Mouse (Mus musculus) adrenal gland, adult (tissue): Measurements from ENCODE around the gene Gprc5b.
A peak's percentile ranks its signal among the peaks of the same experiment; 100 is the strongest.

ENCODE experiments used
- DNase-seq, 2 experiments: peaks; one replicate each; pipeline ENCODE4 v3.0.0; 2022 to 2023; ENCODE audit warnings: low spot score in 1 of 2; ENCODE audit not compliant: inconsistent age in 2 of 2

Gene Gprc5b

GRCm38 (mm10) chr7:118995007-118995406, at the start of gene Gprc5b:
Gprc5b (minus strand) TSS chr7:118995211.
- peak; percentile 93 to 95 for DNase-seq

- no peak for DNase-seq
Observed at GRCm38 (mm10) chr7:119041502-119041901, 46.5 kb upstream of the Gprc5b start.

GRCm38 (mm10) chr7:119037581-119037980, 42.6 kb upstream of the Gprc5b start:
- DNase-seq, result no peak

- no peak for DNase-seq
Observed at GRCm38 (mm10) chr7:119034243-119034961, 39.4 kb upstream of the Gprc5b start.

GRCm38 (mm10) chr7:119023394-119023921, 28.4 kb upstream of the Gprc5b start:
- peak; percentile 64 to 86 for DNase-seq

DNA sequence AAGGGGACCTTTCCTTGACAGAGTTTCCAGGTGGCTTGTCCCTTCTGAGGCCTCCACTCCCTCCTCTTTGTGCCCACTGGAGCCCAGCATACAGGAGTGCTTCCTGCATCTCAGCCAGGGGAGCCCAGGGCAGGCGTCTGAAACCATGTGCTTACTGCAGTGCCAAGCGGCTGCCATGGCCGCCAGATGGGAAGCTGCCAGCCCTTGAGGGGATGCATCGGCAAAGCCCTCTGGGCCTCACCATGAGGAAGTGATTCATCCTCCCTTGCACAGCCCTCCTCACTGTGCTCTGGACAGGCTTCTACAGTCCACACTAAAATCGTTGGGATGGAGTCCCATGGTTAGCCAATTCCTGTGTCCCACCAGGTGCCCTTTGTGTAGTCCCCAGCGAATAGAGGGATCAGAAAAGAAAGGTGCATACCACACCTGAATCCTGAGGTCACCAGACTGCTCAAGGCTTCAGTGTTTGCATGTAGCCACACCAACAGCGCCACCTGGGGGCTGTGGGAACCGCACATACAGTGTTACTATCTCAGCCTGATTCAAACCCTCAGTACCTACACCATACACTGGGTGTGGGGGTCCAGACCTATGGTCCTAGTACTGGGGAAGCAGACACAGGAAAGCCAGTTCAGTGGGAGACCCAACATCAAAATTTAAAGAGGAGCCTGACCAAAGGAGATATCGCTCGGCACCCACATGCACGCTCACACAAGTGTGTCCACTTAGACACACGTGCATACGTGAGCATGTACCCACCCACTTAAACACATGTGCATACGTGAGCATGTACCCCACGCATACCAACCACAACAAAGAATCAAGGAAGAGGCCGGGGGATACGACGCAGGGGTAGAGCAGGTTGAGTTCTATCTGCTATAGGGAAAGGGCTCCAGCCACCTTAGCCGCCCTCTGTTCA, 27.5 kb upstream of the Gprc5b start:
- DNase-seq, result peak; percentile 44 to 71

GRCm38 (mm10) chr7:119019537-119019936, 24.5 kb upstream of the Gprc5b start:
- DNase-seq, result peak; percentile 59 to 78

DNA sequence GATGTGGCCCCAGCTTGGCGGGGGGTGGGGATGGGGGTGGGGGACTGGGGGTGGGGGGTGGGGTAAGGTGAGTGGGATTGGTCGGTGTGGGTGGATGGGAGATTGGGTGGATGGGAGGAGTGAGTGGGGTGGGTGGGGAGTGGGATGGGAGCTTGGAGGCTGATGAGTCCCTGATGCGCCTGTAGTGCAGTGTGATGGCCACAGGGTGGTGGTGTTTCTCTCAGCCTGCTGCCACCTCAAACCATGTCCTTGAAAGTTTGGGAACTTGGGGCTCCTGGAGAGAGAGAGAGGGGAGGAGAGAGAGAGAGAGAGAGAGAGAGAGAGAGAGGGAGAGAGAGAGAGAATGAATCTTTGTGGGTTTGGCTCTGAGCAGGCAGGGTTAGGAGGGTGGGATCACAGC, 20.7 kb upstream of the Gprc5b start:
- DNase-seq, result peak; percentile 30 to 64

DNA sequence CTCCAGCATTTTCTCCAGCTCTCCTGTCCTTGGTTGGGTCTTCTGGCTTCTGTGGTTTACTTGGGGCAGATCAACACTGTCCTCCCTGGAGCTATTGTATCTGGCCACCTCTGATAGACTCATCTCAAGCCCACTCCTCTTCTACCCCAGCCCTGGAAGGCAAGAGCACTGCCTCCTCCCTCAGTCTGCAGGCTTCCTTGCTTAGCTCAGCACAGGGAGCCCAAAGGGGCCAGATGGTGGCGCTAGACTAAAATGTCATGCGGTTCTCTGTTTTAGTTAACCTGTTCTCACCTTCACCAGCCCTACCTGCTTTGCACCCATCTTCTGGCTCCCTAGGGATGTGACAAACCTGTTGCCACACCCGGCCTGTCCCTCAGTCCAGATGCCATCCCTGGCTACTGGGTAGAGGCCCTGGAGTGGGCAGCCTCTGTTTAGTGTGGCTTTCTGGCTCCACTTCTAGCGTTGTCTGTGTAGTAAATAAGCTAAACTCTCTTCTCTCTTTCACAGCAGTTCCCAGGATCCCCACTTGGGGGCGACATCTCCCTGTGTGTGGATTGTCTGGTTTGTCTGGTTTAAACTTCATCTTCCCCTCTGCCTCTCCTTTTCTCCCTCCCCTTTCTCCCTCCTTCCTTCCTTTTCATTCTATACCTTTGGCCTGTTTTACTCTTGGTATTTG, 16.0 kb upstream of the Gprc5b start:
- DNase-seq, result peak; percentile 62 to 91

DNA sequence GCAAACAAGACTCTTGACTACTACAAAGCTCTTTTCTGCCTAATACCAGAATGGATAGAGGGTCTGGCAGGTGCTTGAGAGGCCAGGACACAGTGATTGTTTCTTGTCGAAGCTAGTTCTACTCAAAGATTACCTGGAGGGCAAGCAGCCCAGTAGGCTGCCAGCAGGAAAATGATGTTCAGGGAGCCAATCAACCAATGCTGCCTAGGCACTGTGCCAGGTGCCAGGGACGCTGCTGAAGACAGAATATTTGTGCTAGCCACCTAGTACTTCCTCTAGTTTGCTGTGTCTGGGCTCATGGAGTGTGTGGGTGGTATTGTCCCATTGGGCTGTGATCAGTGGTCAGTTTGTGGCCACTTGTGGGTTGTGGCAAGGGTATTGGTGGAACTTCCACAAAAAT, 7.5 kb upstream of the Gprc5b start:
- no peak for DNase-seq

GRCm38 (mm10) chr7:119001965-119002364, 7.0 kb upstream of the Gprc5b start:
- DNase-seq, result peak in 1 of 2 experiments; percentile 35

GRCm38 (mm10) chr7:118999857-119000256, 4.8 kb upstream of the Gprc5b start:
- no peak for DNase-seq

GRCm38 (mm10) chr7:118996137-118996837, 1.3 kb upstream of the Gprc5b start:
- peak; percentile 85 to 96 for DNase-seq

DNA sequence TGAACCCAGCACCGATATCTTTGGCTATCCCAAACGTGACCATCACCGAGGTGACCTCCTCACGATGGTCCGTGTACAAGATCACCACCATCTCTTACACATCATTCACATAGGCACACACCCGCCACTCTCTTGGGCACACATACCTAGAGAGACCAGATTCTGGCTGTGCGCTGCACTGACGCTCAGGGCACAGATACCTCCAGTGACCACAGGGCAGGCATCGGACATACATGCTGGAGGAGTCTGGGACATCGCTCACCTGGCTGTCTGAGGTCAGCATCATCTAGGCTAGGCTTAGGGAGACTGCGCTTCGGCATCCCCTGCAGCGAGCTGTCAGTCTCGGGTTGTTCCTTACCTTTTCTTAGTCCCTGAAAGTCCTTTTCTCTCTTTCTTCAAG, 660 bp upstream of the Gprc5b start:
- no peak for DNase-seq

GRCm38 (mm10) chr7:118994231-118994842, 674 bp downstream of the Gprc5b start:
- peak; percentile 59 to 85 for DNase-seq

- DNase-seq, result peak; percentile 53 to 83
Observed at GRCm38 (mm10) chr7:118993597-118994230, 1.3 kb downstream of the Gprc5b start.

DNA sequence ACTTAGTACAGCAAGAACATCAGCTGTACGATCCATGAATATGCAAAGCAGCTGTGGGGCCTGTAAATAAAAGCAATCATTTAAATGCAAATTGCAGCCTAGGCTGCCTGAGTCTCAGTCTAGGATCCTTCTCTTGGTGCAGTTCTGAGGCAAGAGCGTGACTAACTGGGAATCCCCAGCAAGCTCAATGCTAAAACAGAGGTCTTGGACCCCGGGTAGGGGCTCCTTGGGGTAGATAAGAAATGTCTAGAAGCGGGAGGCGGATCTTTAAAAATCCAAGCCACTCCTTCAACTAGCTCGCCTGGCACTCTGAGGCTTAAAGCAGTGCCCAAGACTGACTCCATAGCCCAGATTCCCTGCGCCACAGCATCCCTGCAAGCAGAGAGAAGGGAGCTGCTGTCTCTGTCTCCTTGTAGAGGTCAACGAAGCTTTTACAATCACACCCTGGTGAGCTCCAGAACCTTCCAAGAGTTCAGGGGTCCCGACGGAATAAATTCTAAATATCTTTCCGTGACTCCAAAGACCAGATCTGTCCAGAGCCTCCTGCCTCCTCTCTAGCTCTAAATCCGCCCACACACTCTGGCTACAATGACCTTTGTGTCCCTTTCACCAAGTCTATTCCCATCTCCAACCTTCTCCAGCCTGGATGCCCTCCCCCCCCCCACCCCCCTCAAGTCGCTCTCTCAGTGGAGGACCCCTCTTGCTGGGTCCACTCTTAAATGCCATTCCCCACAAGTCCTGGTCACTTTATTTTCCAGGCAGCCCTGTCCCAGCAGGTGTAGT, 2.2 kb downstream of the Gprc5b start:
- DNase-seq, result peak in 1 of 2 experiments; percentile 79

- DNase-seq, result peak in 1 of 2 experiments; percentile 65
Observed at GRCm38 (mm10) chr7:118992080-118992560, 2.9 kb downstream of the Gprc5b start.
